Mouse (Mus musculus): ENCODE data around the gene Ube4a. TPM values are rescaled to one million over a fixed set of nuclear protein-coding genes. Genes with fewer than 3 reads are reported as not detected.

The Ube4a gene
- 33.7 and 52.3 TPM in 2 replicates for total RNA-seq (2017)

DNA sequence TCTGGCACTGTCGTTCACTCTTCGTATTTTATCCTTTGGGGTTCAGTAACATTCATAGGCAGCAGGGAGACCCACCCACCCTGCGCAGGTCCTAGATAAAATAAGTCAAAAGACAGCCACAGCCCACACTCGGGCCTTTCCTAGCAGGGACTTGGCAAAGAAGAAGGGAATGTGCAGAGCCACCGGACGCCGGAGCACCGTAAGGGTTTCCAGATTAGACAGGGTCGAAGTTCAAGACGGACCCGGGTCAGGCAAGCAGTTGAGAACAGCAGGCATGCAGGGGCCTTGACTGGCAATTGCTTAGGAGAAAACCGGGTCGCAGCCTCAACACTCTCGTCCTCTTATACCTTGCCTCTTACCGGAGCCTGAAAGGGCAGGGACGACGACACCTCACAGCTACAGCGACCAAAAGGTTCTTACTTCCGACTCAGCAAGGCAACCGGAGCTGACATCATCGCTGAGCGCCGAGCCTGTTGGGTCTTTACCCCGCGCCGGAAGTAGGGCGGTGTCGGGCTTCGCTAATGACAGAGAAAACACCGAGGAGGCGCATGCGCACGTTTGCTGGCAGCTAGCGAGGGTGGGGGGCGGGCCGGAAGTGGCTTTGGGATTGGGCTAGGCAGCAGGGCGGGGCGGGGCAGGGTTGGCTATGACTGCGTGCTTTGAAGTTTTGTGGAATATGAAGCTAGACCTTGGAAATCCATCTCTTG, at the start of gene Ube4a:
Gene Ube4a (minus strand): TSS at position 475 of the 707 bp plus-strand sequence.
- ATAC-seq (replicated peaks; ENCODE audit: low read depth, poor library complexity, severe bottlenecking): peak; percentile 93

DNA sequence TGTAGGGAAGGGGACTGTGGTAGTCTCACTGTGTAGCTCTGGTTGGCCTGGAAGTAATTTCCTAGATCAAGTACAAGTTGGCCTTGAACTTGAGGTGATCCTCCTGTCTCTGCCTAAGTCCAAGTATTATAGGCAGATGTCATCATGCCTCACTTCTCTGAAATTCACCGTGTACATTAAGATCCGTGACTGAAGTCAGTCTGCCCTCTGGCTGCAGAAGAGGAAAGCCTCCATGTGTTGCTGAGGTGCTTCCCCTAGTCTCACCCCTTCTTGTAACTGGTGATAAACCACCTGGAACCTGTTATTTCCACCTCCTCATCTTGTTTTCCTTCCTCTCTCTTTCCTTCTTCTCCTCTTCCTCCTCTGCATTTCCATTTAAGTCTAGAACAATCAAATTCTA, 49.5 kb upstream of the Ube4a start:
- no peak for ATAC-seq (replicated peaks; ENCODE audit: low read depth, poor library complexity, severe bottlenecking)

GRCm38 (mm10) chr9:45011291-45011690, 45.9 kb upstream of the Ube4a start:
- ATAC-seq (replicated peaks; ENCODE audit: low read depth, poor library complexity, severe bottlenecking): no peak

DNA sequence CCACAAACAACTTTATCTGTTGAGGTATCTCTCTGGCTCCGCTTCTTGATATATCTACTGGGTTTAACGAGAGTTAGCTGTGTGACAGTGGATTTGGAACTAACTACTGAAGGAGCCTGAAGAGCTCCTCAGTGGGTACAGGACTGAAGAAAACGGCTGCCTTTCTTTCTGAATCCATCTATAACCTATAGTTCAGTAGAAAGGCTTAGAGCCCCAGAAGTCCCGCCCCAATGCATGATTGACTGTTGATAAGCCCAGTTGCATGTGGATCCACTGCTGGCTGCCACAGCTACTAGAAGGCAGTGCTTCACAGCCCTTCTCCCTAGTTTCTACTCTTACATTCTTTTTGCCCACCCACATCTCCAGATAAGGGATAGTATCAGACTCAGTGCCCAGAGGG, 45.1 kb upstream of the Ube4a start:
- ATAC-seq (replicated peaks; ENCODE audit: low read depth, poor library complexity, severe bottlenecking): no peak

GRCm38 (mm10) chr9:45009180-45010078, 44.0 kb upstream of the Ube4a start, which contains the start of gene Cd3e:
Gene Cd3e (minus strand): TSS chr9:45009627.
- ATAC-seq (replicated peaks; ENCODE audit: low read depth, poor library complexity, severe bottlenecking): no peak

GRCm38 (mm10) chr9:45008342-45008741, 42.9 kb upstream of the Ube4a start:
- ATAC-seq (replicated peaks; ENCODE audit: low read depth, poor library complexity, severe bottlenecking): no peak

DNA sequence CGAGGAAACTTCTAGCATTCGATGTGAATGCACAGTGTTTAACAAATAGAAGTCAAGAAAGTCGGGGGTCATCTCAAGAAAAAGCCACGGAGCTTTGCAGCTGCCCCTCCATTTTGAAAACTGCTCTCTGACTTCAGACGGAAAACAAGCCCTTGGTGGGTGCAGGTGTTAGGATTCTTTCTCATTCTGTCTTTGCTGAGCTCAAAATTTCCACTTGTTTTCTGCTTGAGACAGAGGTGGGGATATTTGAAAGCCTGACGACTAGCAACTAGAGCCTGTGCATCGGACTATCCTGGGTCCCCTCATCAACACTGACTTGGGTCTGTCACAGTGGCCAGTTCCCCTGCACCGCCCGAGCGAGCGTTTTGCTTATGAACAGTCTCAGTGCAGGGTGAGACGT, 42.0 kb upstream of the Ube4a start:
- no peak for ATAC-seq (replicated peaks; ENCODE audit: low read depth, poor library complexity, severe bottlenecking)

GRCm38 (mm10) chr9:45000249-45000648, 34.8 kb upstream of the Ube4a start:
- no peak for ATAC-seq (replicated peaks; ENCODE audit: low read depth, poor library complexity, severe bottlenecking)

DNA sequence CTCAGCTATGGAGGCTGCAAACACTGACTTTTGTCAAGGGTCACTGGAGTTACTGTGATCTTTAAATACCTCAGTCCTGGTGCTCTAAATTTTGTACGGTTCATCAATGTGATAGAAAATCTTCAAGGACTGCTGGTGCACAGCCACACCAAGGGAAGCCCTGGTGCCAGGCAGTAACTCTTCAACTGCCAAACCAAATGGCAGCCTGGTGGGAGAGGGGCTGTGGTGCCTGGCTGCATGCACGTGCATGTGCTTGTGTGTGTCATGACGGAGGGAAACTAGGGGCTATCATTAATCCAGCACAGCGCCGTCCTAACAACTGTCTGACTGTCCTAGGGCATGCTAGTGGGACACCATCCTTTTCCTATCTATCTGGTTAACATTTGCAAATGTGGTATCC, 34.4 kb upstream of the Ube4a start:
- ATAC-seq (replicated peaks; ENCODE audit: low read depth, poor library complexity, severe bottlenecking): no peak

DNA sequence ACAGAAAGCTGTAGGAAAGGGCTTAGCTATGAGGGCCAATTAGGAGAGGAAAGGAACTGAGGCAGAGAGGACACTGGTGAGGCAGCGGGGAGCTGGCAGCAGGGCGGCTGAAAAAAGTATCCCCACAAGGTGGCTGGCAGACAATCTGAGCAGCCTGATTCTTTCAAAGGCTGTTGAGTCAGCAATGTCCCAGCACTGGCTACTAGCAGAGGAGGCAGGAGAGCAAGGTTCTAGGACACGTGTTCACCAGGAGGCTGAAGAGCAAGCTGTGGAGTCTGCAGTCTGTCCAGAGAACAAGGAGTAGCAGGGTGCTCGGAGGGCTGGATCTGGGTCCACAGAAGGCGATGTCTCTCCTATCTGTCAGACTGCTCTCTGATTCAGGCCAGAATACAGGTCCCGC, 33.8 kb upstream of the Ube4a start:
- no peak for ATAC-seq (replicated peaks; ENCODE audit: low read depth, poor library complexity, severe bottlenecking)

GRCm38 (mm10) chr9:44998138-44998537, 32.7 kb upstream of the Ube4a start:
- ATAC-seq (replicated peaks; ENCODE audit: low read depth, poor library complexity, severe bottlenecking): peak; percentile 39; the same call in 1 of the 2 replicates

DNA sequence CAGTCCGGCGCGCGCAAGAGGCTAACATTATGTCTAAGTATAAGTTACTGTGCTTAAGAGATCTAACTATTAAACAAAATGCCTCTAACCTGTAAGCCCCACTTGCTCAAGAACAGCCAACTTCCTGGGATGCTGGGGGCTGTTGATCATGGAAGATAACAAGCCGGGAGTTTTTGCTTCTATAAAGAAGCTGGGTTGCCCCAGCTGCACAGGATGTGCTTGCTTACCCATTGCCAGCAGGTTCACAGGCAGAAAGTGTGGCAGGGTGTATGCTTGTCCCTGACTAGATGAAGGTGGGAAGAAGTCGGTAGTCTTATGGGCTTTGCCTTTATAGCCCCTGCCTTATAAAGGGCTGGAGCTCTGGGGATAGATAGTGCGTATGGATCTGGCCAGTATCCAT, 31.2 kb upstream of the Ube4a start:
- no peak for ATAC-seq (replicated peaks; ENCODE audit: low read depth, poor library complexity, severe bottlenecking)

DNA sequence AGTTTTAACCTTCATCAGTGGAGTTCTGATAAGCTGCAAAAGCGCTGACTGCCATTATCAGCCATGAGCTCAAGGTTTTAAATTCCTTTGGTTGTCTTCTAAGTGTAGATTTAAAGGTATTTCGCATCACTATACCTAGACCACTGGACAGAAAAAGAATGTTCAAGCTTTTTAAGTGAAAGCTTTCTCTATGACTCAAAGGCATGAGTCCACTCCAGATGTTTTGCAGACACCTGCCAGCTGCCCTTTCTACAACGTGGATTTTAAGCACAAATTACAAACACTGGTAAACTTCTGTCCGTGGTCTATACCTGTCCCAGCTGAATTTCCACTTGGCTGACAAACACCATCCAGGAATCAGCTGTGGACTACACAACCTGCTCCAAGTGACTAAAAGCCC, 29.6 kb upstream of the Ube4a start:
- no peak for ATAC-seq (replicated peaks; ENCODE audit: low read depth, poor library complexity, severe bottlenecking)

DNA sequence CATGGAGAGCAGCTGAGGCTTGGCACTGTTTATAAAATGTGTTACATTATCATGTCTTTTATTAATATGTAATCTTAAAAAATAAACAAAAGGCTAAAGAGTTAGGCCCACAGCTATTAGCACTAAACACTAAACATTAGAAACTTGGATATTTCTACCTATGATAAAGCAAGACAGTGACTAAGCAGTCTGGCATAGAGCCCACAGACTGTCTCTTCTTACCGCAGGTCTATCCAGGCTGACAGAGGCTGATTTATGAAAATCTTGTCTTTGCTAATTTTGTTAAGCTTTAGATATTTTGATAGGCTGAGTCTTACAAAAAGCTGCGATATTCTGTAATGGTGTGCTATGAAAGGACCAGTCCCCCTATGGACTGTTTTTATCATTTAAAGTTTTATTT, 27.9 kb upstream of the Ube4a start:
- ATAC-seq (replicated peaks; ENCODE audit: low read depth, poor library complexity, severe bottlenecking): 0 out of 2 replicates have a peak, but pooled peaks have one; percentile 11

- ATAC-seq (replicated peaks; ENCODE audit: low read depth, poor library complexity, severe bottlenecking): no peak
Observed at GRCm38 (mm10) chr9:44992271-44992670, 26.9 kb upstream of the Ube4a start.

GRCm38 (mm10) chr9:44991821-44992220, 26.4 kb upstream of the Ube4a start:
- ATAC-seq (replicated peaks; ENCODE audit: low read depth, poor library complexity, severe bottlenecking): no peak

DNA sequence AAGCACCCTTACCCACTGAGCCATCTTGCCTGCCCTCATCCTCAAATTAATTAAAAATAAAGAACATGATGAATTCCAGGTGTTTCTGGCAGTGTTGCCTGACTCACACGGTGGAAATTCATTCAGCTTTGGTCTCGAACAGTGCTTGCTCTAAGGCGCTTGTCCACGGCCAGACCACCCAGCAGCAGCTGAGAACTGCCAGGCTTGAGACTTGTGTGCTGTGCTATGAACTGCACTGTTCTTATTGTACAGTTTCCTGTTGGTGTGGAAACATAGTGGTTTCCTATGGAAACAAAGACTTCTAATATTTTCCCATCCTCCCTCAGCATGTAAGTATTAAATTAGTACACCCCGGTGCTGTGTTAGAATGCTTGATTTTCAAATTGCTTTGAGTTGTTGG, 21.6 kb upstream of the Ube4a start:
- peak; percentile 34 for ATAC-seq (replicated peaks; ENCODE audit: low read depth, poor library complexity, severe bottlenecking)

- ATAC-seq (replicated peaks; ENCODE audit: low read depth, poor library complexity, severe bottlenecking): peak; percentile 98
Observed at GRCm38 (mm10) chr9:44986242-44986781, 20.9 kb upstream of the Ube4a start.

GRCm38 (mm10) chr9:44985721-44986161, 20.3 kb upstream of the Ube4a start:
- no peak for ATAC-seq (replicated peaks; ENCODE audit: low read depth, poor library complexity, severe bottlenecking)

GRCm38 (mm10) chr9:44983001-44983400, 17.6 kb upstream of the Ube4a start:
- ATAC-seq (replicated peaks; ENCODE audit: low read depth, poor library complexity, severe bottlenecking): no peak

DNA sequence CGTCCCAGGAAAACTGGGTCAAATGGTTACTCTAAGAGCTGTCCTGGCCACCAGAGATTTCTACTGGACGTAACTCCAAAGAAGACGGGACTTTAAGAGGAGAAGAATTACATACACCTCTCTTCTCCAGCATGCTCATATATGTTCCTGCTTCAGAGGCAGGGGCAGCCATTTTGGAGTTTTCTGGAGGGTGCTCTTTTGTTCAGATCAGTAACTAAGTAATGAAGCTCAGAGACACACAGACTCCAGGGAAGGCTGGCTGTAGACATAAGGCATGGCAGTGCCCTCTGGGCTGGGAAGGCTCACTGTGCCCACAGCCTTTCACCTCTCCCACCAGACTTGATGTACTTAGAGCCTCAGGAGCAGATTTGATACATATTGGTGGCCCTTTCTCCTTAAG, 17.1 kb upstream of the Ube4a start:
- ATAC-seq (replicated peaks; ENCODE audit: low read depth, poor library complexity, severe bottlenecking): no peak
